Mouse (Mus musculus) embryonic facial prominence, embryonic 14.5 days (tissue): ENCODE measurements at regions not wholly inside any gene's neighbourhood (a gene's known extent, or its start where the extent isn't known, plus 50 kb on each side); places are given as distances from the start of the nearest gene placed in this dataset.

Experiments used
- ATAC-seq: fragments of 200-750 bp; cut with Nextera tagmentation; 2 replicates; pipeline ENCODE4 v1.8.0; 2017; ENCODE audit warnings: low read depth, moderate number of reproducible peaks, moderate TSS enrichment
- DNase-seq: peaks from one replicate; pipeline ENCODE4 v3.0.0-alpha.2; 2015; ENCODE audit warnings: low spot score
- H3K27ac ChIP-seq: fragments of 300-500 bp; sonication (generic); replicated peaks from 2 replicates; pipeline ENCODE4 v1.5.1; 2014; ENCODE audit warnings: low read depth, mild to moderate bottlenecking, low read length, moderate library complexity
- H3K27me3 ChIP-seq: fragments of 300-500 bp; sonication (generic); replicated peaks from 2 replicates; pipeline ENCODE4 v1.6.1; 2014; ENCODE audit warnings: low read length; ENCODE audit not compliant: control insufficient read depth, insufficient read depth
- H3K36me3 ChIP-seq: fragments of 300-500 bp; sonication (generic); 2 replicates; pipeline ENCODE4 v1.6.1; 2014; ENCODE audit warnings: low read length, mixed read lengths; ENCODE audit not compliant: control insufficient read depth, insufficient read depth
- H3K4me1 ChIP-seq: fragments of 300-500 bp; sonication (generic); 2 replicates; pipeline ENCODE4 v1.6.1; 2014; ENCODE audit warnings: antibody characterized with exemption, low read length; ENCODE audit not compliant: control insufficient read depth, insufficient read depth
- H3K4me2 ChIP-seq: fragments of 300-500 bp; sonication (generic); 2 replicates; pipeline ENCODE4 v1.6.1; 2014; ENCODE audit warnings: low read depth, mild to moderate bottlenecking, low read length, moderate library complexity, mixed read lengths
- H3K4me3 ChIP-seq: fragments of 300-500 bp; sonication (generic); 2 replicates; pipeline ENCODE4 v1.5.1; 2014; ENCODE audit warnings: low read depth, mild to moderate bottlenecking, low read length
- H3K9ac ChIP-seq: fragments of 300-500 bp; sonication (generic); 2 replicates; pipeline ENCODE4 v1.6.1; 2014; ENCODE audit warnings: low read depth, mild to moderate bottlenecking, low read length, moderate library complexity, mixed read lengths
- H3K9me3 ChIP-seq: fragments of 300-500 bp; sonication (generic); 2 replicates; pipeline ENCODE4 v1.6.1; 2016; ENCODE audit warnings: low read length; ENCODE audit not compliant: control insufficient read depth
- WGBS: fragments of 180-500 bp; shearing (Covaris S2); extraction: QIAGEN DNeasy Blood & Tissue Kit; methylation state at CpG from one replicate; pipeline ENCODE4 v1.1.7; 2014; 5-methylcytosine and 5-hydroxymethylcytosine counted together

- no peak overlapping the region for H3K4me2 ChIP-seq
- 85% methylated on average over 4 of the region's 4 CpGs for WGBS
Measured at GRCm38 (mm10) chr12:42147971-42148370, 661.7 kb upstream of the Lrrn3 start.

GRCm38 (mm10) chr12:42138694-42139442, 652.6 kb upstream of the Lrrn3 start:
- no peak for ATAC-seq
- Histone ChIP-seq H3K27me3 (no peaks in the 10 kb centered on the region), H3K4me1 (no peaks in the 10 kb centered on the region), H3K9me3 (no peaks in the 10 kb centered on the region), H3K36me3 (no peaks in the 10 kb centered on the region), H3K27ac (no peak overlapping the region), H3K4me2 (no peak overlapping the region), H3K4me3 (no peak overlapping the region), H3K9ac (no peak overlapping the region)
- DNase-seq: no peak
- WGBS: 73% methylated on average over 3 of the region's 3 CpGs

More at GRCm38 (mm10) chr12:42147971-42148370, 661.7 kb upstream of the Lrrn3 start:
- Histone ChIP-seq H3K9ac (no peak overlapping the region), H3K4me3 (no peak overlapping the region), H3K27ac (no peak overlapping the region), H3K27me3 (no peaks in the 10 kb centered on the region), H3K4me1 (no peaks in the 10 kb centered on the region), H3K9me3 (no peaks in the 10 kb centered on the region), H3K36me3 (no peaks in the 10 kb centered on the region)
- no peak for ATAC-seq
- DNase-seq: no peak

DNA sequence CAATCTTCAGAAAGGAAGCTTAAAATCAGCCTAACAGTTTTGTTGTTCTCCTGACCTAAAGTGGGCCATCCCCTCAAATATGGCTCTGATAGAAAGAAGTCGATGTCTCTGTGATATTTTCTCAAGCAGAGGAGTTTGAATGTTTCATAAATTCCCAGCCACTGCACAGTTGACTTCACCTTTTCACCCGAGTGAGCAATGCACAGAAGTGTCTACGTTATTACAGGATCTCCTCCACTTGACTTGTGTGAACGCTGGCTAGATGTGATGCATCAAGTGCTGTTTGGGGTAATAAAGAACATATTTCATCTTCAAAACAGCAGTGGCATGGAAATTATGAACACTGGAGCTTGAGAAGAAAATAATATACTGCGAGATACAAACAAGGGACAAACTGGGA, 651.9 kb upstream of the Lrrn3 start:
- H3K9ac ChIP-seq: no peak overlapping the region
- 63% methylated on average over 5 of the region's 5 CpGs for WGBS
- H3K9me3 ChIP-seq: no peaks in the 10 kb centered on the region
- no peaks in the 10 kb centered on the region for H3K27me3 ChIP-seq
- H3K27ac ChIP-seq: no peak overlapping the region
- H3K4me3 ChIP-seq: no peak overlapping the region
- ATAC-seq: no peak
- no peak overlapping the region for H3K4me2 ChIP-seq
- no peaks in the 10 kb centered on the region for H3K4me1 ChIP-seq
- no peaks in the 10 kb centered on the region for H3K36me3 ChIP-seq
- DNase-seq: no peak

GRCm38 (mm10) chr12:42137764-42138163, 651.5 kb upstream of the Lrrn3 start:
- H3K9me3 ChIP-seq: no peaks in the 10 kb centered on the region
- ATAC-seq: no peak
- H3K27ac ChIP-seq: no peak overlapping the region
- H3K36me3 ChIP-seq: no peaks in the 10 kb centered on the region
- peak; percentile 27 for DNase-seq
- no peak overlapping the region for H3K9ac ChIP-seq
- no peaks in the 10 kb centered on the region for H3K4me1 ChIP-seq
- no peaks in the 10 kb centered on the region for H3K27me3 ChIP-seq
- no peak overlapping the region for H3K4me3 ChIP-seq
- WGBS: 38% methylated on average over 5 of the region's 5 CpGs
- no peak overlapping the region for H3K4me2 ChIP-seq

- Histone ChIP-seq H3K4me1 (no peaks in the 10 kb centered on the region), H3K27me3 (no peaks in the 10 kb centered on the region), H3K9ac (no peak overlapping the region), H3K4me2 (no peak overlapping the region), H3K27ac (no peak overlapping the region), H3K4me3 (no peak overlapping the region), H3K36me3 (no peaks in the 10 kb centered on the region), H3K9me3 (no peaks in the 10 kb centered on the region)
- DNase-seq: no peak
- ATAC-seq: no peak
- WGBS: 33% methylated on average over 1 of the region's 1 CpGs
Measured at GRCm38 (mm10) chr12:42100189-42100588, 614.0 kb upstream of the Lrrn3 start.

DNA sequence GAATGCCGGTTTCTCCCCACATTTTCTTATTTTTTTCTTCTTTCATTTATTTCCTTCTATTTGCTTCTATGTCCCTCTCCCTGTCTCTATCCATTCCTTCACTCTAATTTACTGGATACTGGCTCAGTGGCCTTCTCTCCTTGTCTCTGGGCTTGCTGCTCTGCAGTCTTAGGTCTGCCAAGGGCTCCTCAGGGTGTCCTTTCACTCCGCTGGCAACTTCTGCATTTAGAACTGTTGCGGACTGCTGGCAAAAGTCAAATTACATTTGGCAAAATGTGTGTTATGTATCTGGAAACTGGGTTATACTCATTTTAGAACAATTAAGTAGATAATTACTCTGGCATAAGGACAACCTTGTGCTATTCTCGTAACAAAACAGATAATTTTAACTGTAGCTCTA, 584.2 kb upstream of the Lrrn3 start:
- H3K36me3 ChIP-seq: no peaks in the 10 kb centered on the region
- no peaks in the 10 kb centered on the region for H3K27me3 ChIP-seq
- ATAC-seq (no peak), DNase-seq (no peak)
- H3K4me2 ChIP-seq: no peak overlapping the region
- 83% methylated on average over 4 of the region's 4 CpGs for WGBS
- no peaks in the 10 kb centered on the region for H3K9me3 ChIP-seq
- H3K4me1 ChIP-seq: no peaks in the 10 kb centered on the region
- no peak overlapping the region for H3K4me3 ChIP-seq
- no peak overlapping the region for H3K27ac ChIP-seq
- H3K9ac ChIP-seq: no peak overlapping the region

DNA sequence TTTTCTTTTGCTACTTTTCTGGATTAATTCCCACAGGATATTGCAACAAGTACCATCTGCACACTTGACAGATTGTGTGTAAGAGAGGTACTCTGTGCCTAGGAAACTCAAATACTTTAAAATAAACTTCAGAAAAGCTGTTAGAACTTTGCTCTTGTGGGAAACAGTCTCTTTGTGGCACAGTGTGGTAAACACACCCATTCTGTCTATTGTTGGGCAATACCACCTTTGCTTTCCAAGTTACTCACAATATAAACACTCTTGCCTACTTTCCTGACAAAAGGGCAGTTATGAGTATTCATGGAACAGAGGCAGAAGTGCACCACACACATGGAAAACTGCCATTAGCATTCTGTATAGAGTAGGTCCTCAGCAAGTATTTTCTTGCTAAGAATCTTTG, 577.5 kb upstream of the Lrrn3 start:
- no peaks in the 10 kb centered on the region for H3K4me1 ChIP-seq
- no peak overlapping the region for H3K4me2 ChIP-seq
- H3K27me3 ChIP-seq: no peaks in the 10 kb centered on the region
- no peak for ATAC-seq
- H3K4me3 ChIP-seq: no peak overlapping the region
- no peaks in the 10 kb centered on the region for H3K36me3 ChIP-seq
- H3K27ac ChIP-seq: no peak overlapping the region
- H3K9me3 ChIP-seq: no peaks in the 10 kb centered on the region
- no peak overlapping the region for H3K9ac ChIP-seq
- no peak for DNase-seq

GRCm38 (mm10) chr12:42049056-42049455, 562.8 kb upstream of the Lrrn3 start:
- H3K27me3 ChIP-seq: no peaks in the 10 kb centered on the region
- 37% methylated on average over 1 of the region's 1 CpGs for WGBS
- H3K4me3 ChIP-seq: no peak overlapping the region
- ATAC-seq (no peak), DNase-seq (no peak)
- H3K9ac ChIP-seq: no peak overlapping the region
- no peaks in the 10 kb centered on the region for H3K36me3 ChIP-seq
- H3K4me1 ChIP-seq: no peaks in the 10 kb centered on the region
- no peak overlapping the region for H3K27ac ChIP-seq
- no peak overlapping the region for H3K4me2 ChIP-seq
- H3K9me3 ChIP-seq: no peaks in the 10 kb centered on the region

- Histone ChIP-seq H3K4me3 (no peak overlapping the region), H3K9me3 (no peaks in the 10 kb centered on the region), H3K4me1 (no peaks in the 10 kb centered on the region), H3K9ac (no peak overlapping the region), H3K4me2 (no peak overlapping the region), H3K27me3 (no peaks in the 10 kb centered on the region), H3K27ac (no peak overlapping the region), H3K36me3 (no peaks in the 10 kb centered on the region)
- DNase-seq (no peak), ATAC-seq (no peak)
- 56% methylated on average over 2 of the region's 2 CpGs for WGBS
Measured at GRCm38 (mm10) chr12:42027874-42028273, 541.6 kb upstream of the Lrrn3 start.
